Mouse (Mus musculus): ENCODE data around the gene Actr6. TPM values are rescaled to one million over a fixed set of nuclear protein-coding genes. Genes with fewer than 3 reads are reported as not detected.

Actr6 gene
- polyA plus RNA-seq (2015; fragmentation: Nextera tagmentation; extraction: Ambion mirVana) = 27.7 and 33.3 TPM in 2 replicates

DNA sequence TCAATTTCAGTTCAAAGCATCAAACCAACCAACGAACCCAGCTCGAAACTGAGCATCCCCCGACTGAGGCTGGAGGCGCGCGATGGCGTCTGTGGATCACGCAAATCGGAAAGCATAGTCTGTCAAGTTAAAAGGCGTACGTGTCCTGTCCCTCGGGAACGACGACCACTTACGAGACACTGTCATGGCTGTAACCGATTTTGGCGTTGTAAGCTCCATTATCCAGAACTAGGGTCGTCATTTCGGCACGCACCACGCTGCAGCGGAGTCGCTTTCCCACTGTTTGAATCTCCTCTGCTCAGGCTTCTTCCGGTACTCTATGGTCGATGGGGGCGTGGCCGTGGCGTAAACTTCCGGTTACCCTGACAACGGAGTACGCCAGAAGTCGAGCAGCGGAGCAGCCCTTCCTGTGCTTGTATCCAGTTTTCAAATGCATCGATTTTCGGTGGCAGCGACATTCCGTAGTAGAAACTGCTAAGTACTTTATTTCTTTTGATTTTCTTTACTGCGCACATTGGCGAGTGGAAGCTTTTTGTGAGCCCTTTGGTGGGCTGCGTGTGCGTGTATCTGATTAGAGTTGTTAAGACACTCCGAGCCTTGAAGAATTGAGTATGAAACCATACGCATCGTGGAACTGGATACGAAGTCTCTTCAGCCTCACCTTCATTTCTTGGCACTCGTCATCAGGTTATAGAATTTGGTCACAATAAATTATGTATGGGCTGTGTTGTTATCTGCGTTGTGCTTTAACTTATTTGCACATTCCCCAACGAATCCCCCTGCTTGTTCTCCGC lies at the start of gene Actr6:
TSS of gene Actr6 (minus strand) at position 295 of the 794 bp plus-strand sequence.
- Histone ChIP-seq H3K9ac (peak within 1 kb of the TSS; percentile 40), H3K4me1 (peaks cover 13% of the 10 kb centered on the region), H3K4me3 (peak within 1 kb of the TSS; percentile 72), H3K27me3 (no peaks in the 10 kb centered on the region), H3K4me2 (peak within 1 kb of the TSS; percentile 63), H3K9me3 (no peaks in the 10 kb centered on the region), H3K36me3 (peaks cover under 1% of the 10 kb centered on the region), H3K27ac (peak within 1 kb of the TSS; percentile 69)
- 1% methylated on average over 49 of the region's 49 CpGs for WGBS
- peak; percentile 95 for ATAC-seq (ENCODE audit: insufficient number of reproducible peaks, low FRiP score, low TSS enrichment, low read depth)

DNA sequence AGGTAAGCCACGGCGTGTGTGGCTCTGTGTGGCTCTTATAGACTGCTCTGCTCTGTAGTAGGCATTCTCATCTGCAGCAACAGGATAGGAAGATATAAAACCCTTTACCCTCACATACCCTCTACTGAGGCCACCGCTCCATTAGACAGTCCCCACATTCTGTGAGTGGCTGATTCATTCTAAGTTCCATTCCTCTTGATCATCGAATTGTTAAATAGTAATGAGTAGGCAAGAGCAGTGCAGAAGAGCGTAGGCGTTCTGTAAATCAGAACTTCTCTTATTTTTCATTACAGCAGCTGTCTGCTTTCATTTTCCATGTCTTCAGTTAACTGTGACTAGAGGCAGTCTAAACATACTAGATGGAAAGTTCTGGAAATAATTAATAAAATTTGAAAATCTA lies 43.9 kb upstream of the Actr6 start:
- no peak for ATAC-seq (ENCODE audit: insufficient number of reproducible peaks, low FRiP score, low TSS enrichment, low read depth)
- H3K9ac ChIP-seq = no peak overlapping the region
- no peak overlapping the region for H3K4me2 ChIP-seq
- no peak overlapping the region for H3K27ac ChIP-seq
- H3K4me3 ChIP-seq = no peak overlapping the region
- WGBS = 89% methylated on average over 6 of the region's 6 CpGs
- no peaks in the 10 kb centered on the region for H3K9me3 ChIP-seq
- peaks cover 5% of the 10 kb centered on the region; the same call in 1 of the 2 replicates for H3K36me3 ChIP-seq
- no peaks in the 10 kb centered on the region for H3K27me3 ChIP-seq
- H3K4me1 ChIP-seq = no peaks in the 10 kb centered on the region

DNA sequence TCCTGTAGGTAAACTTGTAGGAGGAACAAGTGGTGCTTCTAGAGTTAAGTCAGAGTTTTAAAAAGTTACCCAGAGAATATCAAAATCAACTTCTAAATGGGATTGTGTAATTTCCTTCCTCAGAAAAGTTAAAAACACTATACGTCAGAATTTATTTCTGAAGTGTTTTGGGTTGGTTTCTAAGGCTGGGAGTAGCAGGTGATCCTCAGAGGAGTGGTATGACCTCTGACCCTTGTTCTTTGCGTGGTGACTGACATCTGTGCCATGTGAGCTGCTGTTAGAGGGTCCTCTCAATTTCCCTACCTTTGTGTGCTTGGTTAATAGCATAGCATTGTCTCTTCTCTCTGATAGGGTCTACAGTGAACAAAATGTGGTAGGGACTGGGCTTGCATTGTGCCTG lies 39.8 kb upstream of the Actr6 start:
- WGBS = 50% methylated on average over 2 of the region's 2 CpGs
- Histone ChIP-seq H3K4me3 (no peak overlapping the region), H3K9me3 (no peaks in the 10 kb centered on the region), H3K4me1 (no peaks in the 10 kb centered on the region), H3K36me3 (no peaks in the 10 kb centered on the region), H3K9ac (no peak overlapping the region), H3K4me2 (no peak overlapping the region), H3K27ac (no peak overlapping the region), H3K27me3 (no peaks in the 10 kb centered on the region)
- no peak for ATAC-seq (ENCODE audit: insufficient number of reproducible peaks, low FRiP score, low TSS enrichment, low read depth)

GRCm38 (mm10) chr10:89769096-89769495 lies 37.0 kb upstream of the Actr6 start:
- H3K4me2 ChIP-seq = no peak overlapping the region
- H3K9me3 ChIP-seq = no peaks in the 10 kb centered on the region
- H3K27ac ChIP-seq = no peak overlapping the region
- ATAC-seq (ENCODE audit: insufficient number of reproducible peaks, low FRiP score, low TSS enrichment, low read depth) = no peak
- no peak overlapping the region for H3K4me3 ChIP-seq
- H3K4me1 ChIP-seq = no peaks in the 10 kb centered on the region
- H3K9ac ChIP-seq = no peak overlapping the region
- WGBS = 76% methylated on average over 4 of the region's 4 CpGs
- H3K36me3 ChIP-seq = no peaks in the 10 kb centered on the region
- no peaks in the 10 kb centered on the region for H3K27me3 ChIP-seq

- no peaks in the 10 kb centered on the region for H3K4me1 ChIP-seq
- WGBS = 82% methylated on average over 7 of the region's 7 CpGs
- H3K4me2 ChIP-seq = no peak overlapping the region
- H3K27ac ChIP-seq = no peak overlapping the region
- H3K36me3 ChIP-seq = no peaks in the 10 kb centered on the region
- H3K9me3 ChIP-seq = no peaks in the 10 kb centered on the region
- no peaks in the 10 kb centered on the region for H3K27me3 ChIP-seq
- H3K4me3 ChIP-seq = no peak overlapping the region
- ATAC-seq (ENCODE audit: insufficient number of reproducible peaks, low FRiP score, low TSS enrichment, low read depth) = no peak
- H3K9ac ChIP-seq = no peak overlapping the region
Measured at GRCm38 (mm10) chr10:89768352-89769020, 36.4 kb upstream of the Actr6 start.

DNA sequence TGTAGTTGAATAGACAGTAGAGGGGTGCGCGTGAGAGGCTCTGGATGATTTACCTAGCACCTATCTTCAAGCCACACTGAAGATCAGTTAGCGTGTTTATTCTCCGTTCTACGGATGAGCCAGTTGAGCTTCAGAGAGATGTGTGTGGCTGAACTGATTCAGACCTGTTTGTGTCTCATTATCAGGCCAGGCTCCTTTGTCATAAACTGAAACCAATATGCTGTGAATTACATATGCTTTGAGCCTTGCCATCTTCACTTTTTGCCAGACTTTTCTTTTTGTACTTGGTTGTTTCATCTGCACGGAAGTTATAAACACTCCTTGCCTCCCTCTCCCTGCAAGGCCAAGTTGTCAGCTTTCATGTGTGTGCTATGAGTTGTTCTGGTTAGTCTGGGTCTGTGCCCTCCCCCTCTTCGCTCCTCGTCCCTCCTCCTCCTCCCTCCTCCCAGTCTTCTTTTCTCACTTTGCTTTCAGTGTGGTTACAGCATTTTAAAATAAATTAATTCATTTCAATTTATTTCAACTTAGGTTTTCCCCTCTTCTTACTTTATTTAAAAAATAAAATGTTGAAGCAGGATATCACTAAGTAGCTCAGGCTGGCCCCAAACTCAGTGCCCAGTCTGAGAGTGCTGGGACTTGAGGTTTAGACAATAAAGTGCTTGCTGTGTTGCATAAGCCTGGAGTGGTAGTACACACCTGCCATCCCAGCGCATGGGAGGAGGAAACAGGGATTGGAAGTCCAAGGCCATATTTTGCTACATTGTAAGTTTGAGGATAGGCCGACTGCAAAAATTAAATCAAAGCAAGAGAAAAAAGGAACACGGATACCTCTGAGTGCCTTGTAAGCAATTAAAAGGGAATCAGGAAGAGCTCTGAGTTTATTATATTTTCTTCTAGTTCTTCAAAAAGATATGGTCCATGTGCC lies 34.0 kb upstream of the Actr6 start:
- Histone ChIP-seq H3K27ac (no peak overlapping the region), H3K4me1 (no peaks in the 10 kb centered on the region), H3K4me2 (no peak overlapping the region), H3K36me3 (no peaks in the 10 kb centered on the region), H3K9me3 (no peaks in the 10 kb centered on the region), H3K9ac (no peak overlapping the region), H3K27me3 (no peaks in the 10 kb centered on the region), H3K4me3 (no peak overlapping the region)
- ATAC-seq (ENCODE audit: insufficient number of reproducible peaks, low FRiP score, low TSS enrichment, low read depth) = no peak
- 84% methylated on average over 11 of the region's 11 CpGs for WGBS

- ATAC-seq (ENCODE audit: insufficient number of reproducible peaks, low FRiP score, low TSS enrichment, low read depth) = no peak
- Histone ChIP-seq H3K27me3 (no peaks in the 10 kb centered on the region), H3K4me3 (no peak overlapping the region), H3K27ac (no peak overlapping the region), H3K36me3 (no peaks in the 10 kb centered on the region), H3K4me2 (no peak overlapping the region), H3K9ac (no peak overlapping the region), H3K4me1 (no peaks in the 10 kb centered on the region), H3K9me3 (no peaks in the 10 kb centered on the region)
- WGBS = 70% methylated on average over 9 of the region's 9 CpGs
Measured at GRCm38 (mm10) chr10:89764457-89765121, 32.5 kb upstream of the Actr6 start.

- H3K36me3 ChIP-seq = no peaks in the 10 kb centered on the region
- no peaks in the 10 kb centered on the region for H3K4me1 ChIP-seq
- no peak for ATAC-seq (ENCODE audit: insufficient number of reproducible peaks, low FRiP score, low TSS enrichment, low read depth)
- no peak overlapping the region for H3K9ac ChIP-seq
- WGBS = 55% methylated on average over 5 of the region's 5 CpGs
- H3K9me3 ChIP-seq = no peaks in the 10 kb centered on the region
- no peak overlapping the region for H3K4me2 ChIP-seq
- H3K27me3 ChIP-seq = no peaks in the 10 kb centered on the region
- no peak overlapping the region for H3K27ac ChIP-seq
- no peak overlapping the region for H3K4me3 ChIP-seq
Measured at GRCm38 (mm10) chr10:89760772-89761171, 28.7 kb upstream of the Actr6 start.

DNA sequence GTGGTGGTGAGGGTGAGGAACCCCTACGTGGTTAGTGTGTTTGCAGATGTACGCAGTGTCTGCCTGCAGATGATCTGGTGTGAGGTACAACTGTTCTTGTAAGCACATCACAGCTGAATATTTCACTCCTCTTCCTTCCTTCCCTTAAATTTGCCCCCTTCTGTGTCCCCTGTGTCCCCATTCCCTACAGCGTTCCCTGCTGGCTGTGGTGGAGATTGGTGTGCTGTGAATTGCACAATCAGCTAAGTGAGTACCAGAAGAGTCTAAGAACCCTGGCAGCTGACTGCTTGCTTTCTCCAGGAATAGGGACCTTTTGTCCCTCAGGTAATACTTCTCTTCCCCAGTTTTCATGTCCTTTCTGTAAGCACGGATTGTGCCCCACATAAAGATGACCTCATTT lies 23.1 kb upstream of the Actr6 start:
- ATAC-seq (ENCODE audit: insufficient number of reproducible peaks, low FRiP score, low TSS enrichment, low read depth) = no peak
- 89% methylated on average over 4 of the region's 4 CpGs for WGBS
- Histone ChIP-seq H3K9me3 (no peaks in the 10 kb centered on the region), H3K27ac (no peak overlapping the region), H3K9ac (no peak overlapping the region), H3K36me3 (no peaks in the 10 kb centered on the region), H3K4me3 (no peak overlapping the region), H3K4me2 (no peak overlapping the region), H3K4me1 (no peaks in the 10 kb centered on the region), H3K27me3 (no peaks in the 10 kb centered on the region)

GRCm38 (mm10) chr10:89751069-89751468 lies 19.0 kb upstream of the Actr6 start:
- peaks cover 7% of the 10 kb centered on the region; the same call in 1 of the 2 replicates for H3K4me1 ChIP-seq
- H3K4me3 ChIP-seq = no peak overlapping the region
- no peak for ATAC-seq (ENCODE audit: insufficient number of reproducible peaks, low FRiP score, low TSS enrichment, low read depth)
- no peaks in the 10 kb centered on the region for H3K9me3 ChIP-seq
- no peaks in the 10 kb centered on the region for H3K36me3 ChIP-seq
- H3K27ac ChIP-seq = no peak overlapping the region
- no peaks in the 10 kb centered on the region for H3K27me3 ChIP-seq
- H3K9ac ChIP-seq = no peak overlapping the region
- no peak overlapping the region for H3K4me2 ChIP-seq
- WGBS = 73% methylated on average over 5 of the region's 5 CpGs

- no peak overlapping the region for H3K27ac ChIP-seq
- H3K9me3 ChIP-seq = no peaks in the 10 kb centered on the region
- no peak overlapping the region for H3K4me3 ChIP-seq
- H3K27me3 ChIP-seq = no peaks in the 10 kb centered on the region
- ATAC-seq (ENCODE audit: insufficient number of reproducible peaks, low FRiP score, low TSS enrichment, low read depth) = no peak
- H3K4me2 ChIP-seq = no peak overlapping the region
- no peaks in the 10 kb centered on the region for H3K36me3 ChIP-seq
- H3K9ac ChIP-seq = no peak overlapping the region
- 78% methylated on average over 2 of the region's 2 CpGs for WGBS
- peaks cover 7% of the 10 kb centered on the region; the same call in 1 of the 2 replicates for H3K4me1 ChIP-seq
Measured at GRCm38 (mm10) chr10:89748619-89749018, 16.5 kb upstream of the Actr6 start.
